ENCODE assay signal across 12 mouse cellular contexts in genomic region chr19:5274641-5275040, GRCm38 (mm10). TPM values are rescaled to one million over a fixed set of nuclear protein-coding genes. Genes with fewer than 3 reads are reported as not detected.
DNase-seq lines count a peak whose midpoint lies in the region; ATAC-seq and TF ChIP-seq lines count a peak whose summit lies in the region.
"Had no signal": no experiment of that assay in that cellular context is flagged by ENCODE, and none has a peak within 500 bp of the region (broad histone marks: within the 10 kb centered on the region; RNA-seq: fewer than 3 reads in every experiment).

No protein-coding gene starts in this region.

- H3K27ac ChIP-seq in heart, embryonic 15.5 days: peak overlapping the region; percentile 93
- peak overlapping the region; percentile 94 for H3K27ac ChIP-seq in lung, embryonic 15.5 days
- H3K27ac ChIP-seq in embryonic facial prominence, embryonic 14.5 days (replicated peaks; ENCODE audit: low read depth, low read length): 0 out of 2 replicates have a peak overlapping the region, but pooled peaks have one; percentile 96
- H3K27ac ChIP-seq in neural tube, embryonic 15.5 days (replicated peaks): peak overlapping the region; percentile 94; the same call in 1 of the 2 replicates
- H3K27ac ChIP-seq: forebrain, embryonic 10.5 days had no signal

- WGBS in heart, embryonic 15.5 days: 84% methylated on average over 13 of the region's 13 CpGs
- WGBS in lung, embryonic 15.5 days: 87% methylated on average over 13 of the region's 13 CpGs
- WGBS in lung, adult 2 months: 78% methylated on average over 13 of the region's 13 CpGs
- WGBS in embryonic facial prominence, embryonic 14.5 days: 90% methylated on average over 13 of the region's 13 CpGs
- 92% methylated on average over 12 of the region's 13 CpGs for WGBS in neural tube, embryonic 15.5 days

- no peak for TF ChIP-seq CTCF in lung, adult 2 months (IDR thresholded peaks at IDR 0.05; ENCODE audit: insufficient read depth, low read length)

- no peak for DNase-seq in heart, postnatal 4 days
- no peak for DNase-seq in lung, adult 2 months
- no peak for DNase-seq in embryonic facial prominence, embryonic 14.5 days (ENCODE audit: low spot score)
- DNase-seq in frontal cortex, postnatal 36 days (ENCODE audit: low spot score in 2 of 2): no peak
- DNase-seq: adrenal gland, postnatal 36 days; cerebellum, postnatal 25 days had no signal

- no peak overlapping the region for H3K4me3 ChIP-seq in heart, embryonic 15.5 days
- no peak overlapping the region for H3K4me3 ChIP-seq in lung, embryonic 15.5 days
- H3K4me3 ChIP-seq in lung, adult 2 months (replicated peaks; ENCODE audit: extremely low read depth, low read depth, low read length): no peak overlapping the region
- no peak overlapping the region for H3K4me3 ChIP-seq in embryonic facial prominence, embryonic 14.5 days (ENCODE audit: low read depth, low read length)
- no peak overlapping the region for H3K4me3 ChIP-seq in neural tube, embryonic 15.5 days (replicated peaks)

- no peak for ATAC-seq in heart, embryonic 15.5 days (replicated peaks; ENCODE audit: insufficient number of reproducible peaks, insufficient read depth, low FRiP score, low read depth)
- no peak for ATAC-seq in lung, embryonic 15.5 days (ENCODE audit: borderline replicate concordance, extremely low read depth, low FRiP score, low TSS enrichment)
- ATAC-seq in embryonic facial prominence, embryonic 14.5 days (ENCODE audit: low read depth): no peak
- no peak for ATAC-seq in neural tube, embryonic 15.5 days (ENCODE audit: low FRiP score)

- TF ChIP-seq POLR2A in lung, adult 2 months (IDR thresholded peaks at IDR 0.05; ENCODE audit: borderline replicate concordance, extremely low read depth, low read depth, low read length): no peak

- H3K36me3 ChIP-seq in heart, embryonic 15.5 days: peaks cover 53% of the 10 kb centered on the region
- peaks cover 55% of the 10 kb centered on the region for H3K36me3 ChIP-seq in lung, embryonic 15.5 days
- H3K36me3 ChIP-seq in embryonic facial prominence, embryonic 14.5 days (ENCODE audit: control insufficient read depth, insufficient read depth, low read length): peaks cover 59% of the 10 kb centered on the region
- H3K36me3 ChIP-seq in neural tube, embryonic 15.5 days: peaks cover 52% of the 10 kb centered on the region

- peaks cover 37% of the 10 kb centered on the region for H3K4me1 ChIP-seq in heart, embryonic 15.5 days (replicated peaks)
- peaks cover 27% of the 10 kb centered on the region for H3K4me1 ChIP-seq in lung, embryonic 15.5 days
- H3K4me1 ChIP-seq in lung, adult 2 months (ENCODE audit: control insufficient read depth, insufficient read depth, low read length): peaks cover 18% of the 10 kb centered on the region
- peaks cover 21% of the 10 kb centered on the region for H3K4me1 ChIP-seq in embryonic facial prominence, embryonic 14.5 days (ENCODE audit: control insufficient read depth, insufficient read depth, low read length)
- peaks cover 36% of the 10 kb centered on the region for H3K4me1 ChIP-seq in neural tube, embryonic 15.5 days

- no peaks in the 10 kb centered on the region for H3K9me3 ChIP-seq in heart, embryonic 15.5 days (replicated peaks)
- H3K9me3 ChIP-seq in lung, embryonic 15.5 days: no peaks in the 10 kb centered on the region
- no peaks in the 10 kb centered on the region for H3K9me3 ChIP-seq in embryonic facial prominence, embryonic 14.5 days (ENCODE audit: control insufficient read depth, low read length)
- no peaks in the 10 kb centered on the region for H3K9me3 ChIP-seq in neural tube, embryonic 15.5 days (replicated peaks)
- H3K9me3 ChIP-seq: forebrain, embryonic 10.5 days; limb, embryonic 13.5 days had no signal

- H3K9ac ChIP-seq in heart, embryonic 15.5 days: no peak overlapping the region
- no peak overlapping the region for H3K9ac ChIP-seq in lung, embryonic 15.5 days
- H3K9ac ChIP-seq in embryonic facial prominence, embryonic 14.5 days (ENCODE audit: low read depth, low read length): no peak overlapping the region
- no peak overlapping the region for H3K9ac ChIP-seq in neural tube, embryonic 15.5 days (replicated peaks)

- H3K27me3 ChIP-seq in heart, embryonic 15.5 days: no peaks in the 10 kb centered on the region
- no peaks in the 10 kb centered on the region for H3K27me3 ChIP-seq in lung, embryonic 15.5 days
- no peaks in the 10 kb centered on the region for H3K27me3 ChIP-seq in embryonic facial prominence, embryonic 14.5 days (replicated peaks; ENCODE audit: control insufficient read depth, insufficient read depth, low read length)
- H3K27me3 ChIP-seq in neural tube, embryonic 15.5 days (replicated peaks): no peaks in the 10 kb centered on the region
- H3K27me3 ChIP-seq: limb, embryonic 13.5 days had no signal

- H3K4me2 ChIP-seq in heart, embryonic 15.5 days: no peak overlapping the region
- H3K4me2 ChIP-seq in lung, embryonic 15.5 days: no peak overlapping the region
- H3K4me2 ChIP-seq in embryonic facial prominence, embryonic 14.5 days (ENCODE audit: low read depth, low read length): no peak overlapping the region
- H3K4me2 ChIP-seq in neural tube, embryonic 15.5 days: no peak overlapping the region

RNA-seq across cellular contexts. Expression of gene Pacs1, which starts 1.7 kb away (rescaled TPM):
- polyA plus RNA-seq in heart, embryonic 15.5 days (2015; fragmentation: Nextera tagmentation; extraction: Ambion mirVana): 15.1 and 21.6 TPM in 2 replicates
- 10 to 100 TPM; 27.6 to 28.7 TPM for total RNA-seq in heart, postnatal 4 days (2021)
- polyA plus RNA-seq in lung, embryonic 15.5 days (2015; fragmentation: Nextera tagmentation; extraction: Ambion mirVana): 20.6 and 21.4 TPM in 2 replicates
- 37.2 and 40.6 TPM in 2 replicates for polyA plus RNA-seq in lung, adult 2 months (2012; rRNA removed)
- 28.1 and 30.9 TPM in 2 replicates for polyA plus RNA-seq in embryonic facial prominence, embryonic 14.5 days (2014; fragmentation: Nextera tagmentation; extraction: Ambion mirVana)
- 47.6 and 51.0 TPM in 2 replicates for polyA plus RNA-seq in neural tube, embryonic 15.5 days (2015; fragmentation: Nextera tagmentation; extraction: Ambion mirVana)

RNA-seq across cellular contexts. Expression of gene Sf3b2, which starts 20.6 kb away (rescaled TPM):
- 195 and 216 TPM in 2 replicates for polyA plus RNA-seq in heart, embryonic 15.5 days (2015; fragmentation: Nextera tagmentation; extraction: Ambion mirVana)
- 100 to 1,000 TPM; 136 to 139 TPM for total RNA-seq in heart, postnatal 4 days (2021)
- polyA plus RNA-seq in lung, embryonic 15.5 days (2015; fragmentation: Nextera tagmentation; extraction: Ambion mirVana): 320 and 328 TPM in 2 replicates
- 121 and 132 TPM in 2 replicates for polyA plus RNA-seq in lung, adult 2 months (2012; rRNA removed)
- polyA plus RNA-seq in embryonic facial prominence, embryonic 14.5 days (2014; fragmentation: Nextera tagmentation; extraction: Ambion mirVana): 247 and 281 TPM in 2 replicates
- polyA plus RNA-seq in neural tube, embryonic 15.5 days (2015; fragmentation: Nextera tagmentation; extraction: Ambion mirVana): 300 and 331 TPM in 2 replicates

RNA-seq across cellular contexts. Expression of gene Gal3st3, which starts 23.5 kb away (rescaled TPM):
- 7.3 and 7.7 TPM in 2 replicates for polyA plus RNA-seq in heart, embryonic 15.5 days (2015; fragmentation: Nextera tagmentation; extraction: Ambion mirVana)
- 1 to 10 TPM; 7.4 to 9.3 TPM for total RNA-seq in heart, postnatal 4 days (2021)
- 1.7 and 2.4 TPM in 2 replicates for polyA plus RNA-seq in lung, embryonic 15.5 days (2015; fragmentation: Nextera tagmentation; extraction: Ambion mirVana)
- polyA plus RNA-seq in lung, adult 2 months (2012; rRNA removed): 1.9 and 2.3 TPM in 2 replicates
- 4.0 and 4.3 TPM in 2 replicates for polyA plus RNA-seq in embryonic facial prominence, embryonic 14.5 days (2014; fragmentation: Nextera tagmentation; extraction: Ambion mirVana)
- polyA plus RNA-seq in neural tube, embryonic 15.5 days (2015; fragmentation: Nextera tagmentation; extraction: Ambion mirVana): 37.8 and 42.0 TPM in 2 replicates
- total RNA-seq: adrenal gland, postnatal 36 days; granulocyte monocyte progenitor cell, adult 5-6 weeks had no signal
